Mouse (Mus musculus) forebrain, embryonic 14.5 days (tissue): ENCODE data around the gene Cc2d2a. TPM values are rescaled to one million over a fixed set of nuclear protein-coding genes. Genes with fewer than 3 reads are reported as not detected.
A peak's percentile ranks its signal among the peaks of the same experiment; 100 is the strongest.

Experiments used
- ATAC-seq: fragments of 200-750 bp; cut with Nextera tagmentation; 2 replicates; pipeline ENCODE4 v1.8.0; 2017; ENCODE audit warnings: mild to moderate bottlenecking, moderate library complexity
- DNase-seq: peaks from one replicate; pipeline ENCODE4 v3.0.0-alpha.2; 2015; ENCODE audit warnings: low spot score
- H3K27ac ChIP-seq: fragments of 300-500 bp; sonication (generic); 2 replicates; pipeline ENCODE4 v1.5.1; 2014; ENCODE audit warnings: low read depth, mild to moderate bottlenecking, control low read depth, low read length, moderate library complexity
- H3K27me3 ChIP-seq: fragments of 300-500 bp; sonication (generic); replicated peaks from 2 replicates; pipeline ENCODE4 v1.6.1; 2014; ENCODE audit warnings: low read length, control low read depth, mixed read lengths; ENCODE audit not compliant: control insufficient read depth, insufficient read depth
- H3K36me3 ChIP-seq: fragments of 300-500 bp; sonication (generic); 2 replicates; pipeline ENCODE4 v1.6.1; 2014; ENCODE audit warnings: low read length, control low read depth; ENCODE audit not compliant: control insufficient read depth, insufficient read depth
- H3K4me1 ChIP-seq: fragments of 300-500 bp; sonication (generic); 2 replicates; pipeline ENCODE4 v1.6.1; 2014; ENCODE audit warnings: antibody characterized with exemption, low read length, control low read depth; ENCODE audit not compliant: control insufficient read depth, insufficient read depth
- H3K4me2 ChIP-seq: fragments of 300-500 bp; sonication (generic); 2 replicates; pipeline ENCODE4 v1.6.1; 2014; ENCODE audit warnings: mild to moderate bottlenecking, control low read depth, low read length
- H3K4me3 ChIP-seq: fragments of 300-500 bp; sonication (generic); 2 replicates; pipeline ENCODE4 v1.5.1; 2014; ENCODE audit warnings: low read depth, low read length, control low read depth
- H3K9ac ChIP-seq: fragments of 300-500 bp; sonication (generic); 2 replicates; pipeline ENCODE4 v1.6.1; 2014; ENCODE audit warnings: mild to moderate bottlenecking, low read length, control low read depth, moderate library complexity
- H3K9me3 ChIP-seq: fragments of 300-500 bp; sonication (generic); replicated peaks from 2 replicates; pipeline ENCODE4 v1.6.1; 2016; ENCODE audit warnings: low read length, control low read depth, mixed read lengths; ENCODE audit not compliant: control insufficient read depth
- WGBS: fragments of 180-500 bp; shearing (Covaris S2); extraction: QIAGEN DNeasy Blood & Tissue Kit; methylation state at CpG from one replicate; pipeline ENCODE4 v1.1.7; 2014; 5-methylcytosine and 5-hydroxymethylcytosine counted together
- polyA plus RNA-seq: library from polyadenylated mRNA; unstranded; fragments of >200 nt; fragmentation: Nextera tagmentation; extraction: Ambion mirVana; gene quantifications from 2 replicates; pipeline ENCODE4 v1.2.1, GENCODE M21; 2014

The Cc2d2a gene
- polyA plus RNA-seq, 1 experiment from 2014 or later = 5.8 TPM

GRCm38 (mm10) chr5:43663531-43663930, 1.4 kb downstream of the Cc2d2a start:
- DNase-seq (no peak), ATAC-seq (no peak)
- Histone ChIP-seq H3K36me3 (no peaks in the 10 kb centered on the region), H3K4me1 (peaks cover 20% of the 10 kb centered on the region), H3K4me3 (no peak overlapping the region), H3K27me3 (no peaks in the 10 kb centered on the region), H3K9ac (no peak overlapping the region), H3K4me2 (no peak overlapping the region), H3K9me3 (no peaks in the 10 kb centered on the region), H3K27ac (no peak overlapping the region)
- 45% methylated on average over 6 of the region's 6 CpGs for whole genome bisulfite sequencing

- peak overlapping the region; percentile 39 for H3K4me2 ChIP-seq
- H3K27ac ChIP-seq = no peak overlapping the region
- H3K9me3 ChIP-seq = no peaks in the 10 kb centered on the region
- H3K4me1 ChIP-seq = peaks cover 20% of the 10 kb centered on the region
- peak; percentile 69 for ATAC-seq
- H3K36me3 ChIP-seq = no peaks in the 10 kb centered on the region
- peak overlapping the region; percentile 5; the same call in 1 of the 2 replicates for H3K4me3 ChIP-seq
- no peaks in the 10 kb centered on the region for H3K27me3 ChIP-seq
- DNase-seq = peak; percentile 85
- peak overlapping the region; percentile 38; the same call in 1 of the 2 replicates for H3K9ac ChIP-seq
- WGBS = 8% methylated on average over 5 of the region's 5 CpGs
These were observed 3.0 kb downstream of the Cc2d2a start for GRCm38 (mm10) chr5:43665144-43665543.

GRCm38 (mm10) chr5:43669118-43669645, 7.0 kb downstream of the Cc2d2a start:
- Histone ChIP-seq H3K4me2 (no peak overlapping the region), H3K9ac (no peak overlapping the region), H3K27ac (no peak overlapping the region), H3K4me3 (no peak overlapping the region), H3K9me3 (no peaks in the 10 kb centered on the region), H3K4me1 (peaks cover 9% of the 10 kb centered on the region; the same call in 1 of the 2 replicates), H3K36me3 (no peaks in the 10 kb centered on the region), H3K27me3 (no peaks in the 10 kb centered on the region)
- whole genome bisulfite sequencing = 84% methylated on average over 8 of the region's 8 CpGs
- DNase-seq (no peak), ATAC-seq (no peak)

- ATAC-seq = peak; percentile 96
- Histone ChIP-seq H3K4me1 (no peaks in the 10 kb centered on the region), H3K4me3 (peak overlapping the region; percentile 49), H3K27me3 (no peaks in the 10 kb centered on the region), H3K9me3 (no peaks in the 10 kb centered on the region), H3K36me3 (no peaks in the 10 kb centered on the region), H3K9ac (peak overlapping the region; percentile 79), H3K4me2 (peak overlapping the region; percentile 56), H3K27ac (peak overlapping the region; percentile 87)
- DNase-seq = peak; percentile 96
- 0% methylated on average over 12 of the region's 12 CpGs for WGBS
These were observed 10.2 kb downstream of the Cc2d2a start for GRCm38 (mm10) chr5:43672177-43672911.

- Histone ChIP-seq H3K9ac (peak overlapping the region; percentile 79), H3K36me3 (no peaks in the 10 kb centered on the region), H3K4me2 (peak overlapping the region; percentile 56), H3K4me1 (no peaks in the 10 kb centered on the region), H3K27ac (peak overlapping the region; percentile 87; the same call in 1 of the 2 replicates), H3K27me3 (no peaks in the 10 kb centered on the region), H3K9me3 (no peaks in the 10 kb centered on the region), H3K4me3 (peak overlapping the region; percentile 49)
- WGBS = 81% methylated on average over 2 of the region's 2 CpGs
- no peak for DNase-seq
- no peak for ATAC-seq
These were observed 10.9 kb downstream of the Cc2d2a start for GRCm38 (mm10) chr5:43673083-43673482.

- DNase-seq (no peak), ATAC-seq (no peak)
- H3K9ac ChIP-seq = no peak overlapping the region
- no peaks in the 10 kb centered on the region for H3K27me3 ChIP-seq
- peaks cover 81% of the 10 kb centered on the region for H3K36me3 ChIP-seq
- H3K4me3 ChIP-seq = no peak overlapping the region
- H3K27ac ChIP-seq = no peak overlapping the region
- H3K4me1 ChIP-seq = no peaks in the 10 kb centered on the region
- H3K9me3 ChIP-seq = no peaks in the 10 kb centered on the region
- 94% methylated on average over 5 of the region's 5 CpGs for WGBS
- no peak overlapping the region for H3K4me2 ChIP-seq
These were observed 23.3 kb downstream of the Cc2d2a start for GRCm38 (mm10) chr5:43685466-43685865.

GRCm38 (mm10) chr5:43692489-43692888, 30.3 kb downstream of the Cc2d2a start:
- Histone ChIP-seq H3K36me3 (peaks cover 47% of the 10 kb centered on the region), H3K9me3 (no peaks in the 10 kb centered on the region), H3K4me2 (no peak overlapping the region), H3K27me3 (no peaks in the 10 kb centered on the region), H3K9ac (no peak overlapping the region), H3K4me1 (no peaks in the 10 kb centered on the region), H3K27ac (no peak overlapping the region), H3K4me3 (no peak overlapping the region)
- WGBS = 75% methylated on average over 4 of the region's 4 CpGs
- ATAC-seq (no peak), DNase-seq (no peak)

GRCm38 (mm10) chr5:43697133-43697532, 35.0 kb downstream of the Cc2d2a start:
- DNase-seq (no peak), ATAC-seq (no peak)
- H3K36me3 ChIP-seq = peaks cover 22% of the 10 kb centered on the region

GRCm38 (mm10) chr5:43699240-43699639, 37.1 kb downstream of the Cc2d2a start:
- Histone ChIP-seq H3K27me3 (no peaks in the 10 kb centered on the region), H3K4me3 (no peak overlapping the region), H3K27ac (no peak overlapping the region), H3K9me3 (no peaks in the 10 kb centered on the region), H3K9ac (no peak overlapping the region), H3K36me3 (peaks cover 30% of the 10 kb centered on the region), H3K4me2 (no peak overlapping the region), H3K4me1 (no peaks in the 10 kb centered on the region)
- DNase-seq = no peak
- no peak for ATAC-seq

More at GRCm38 (mm10) chr5:43697133-43697532, 35.0 kb downstream of the Cc2d2a start:
- Histone ChIP-seq H3K4me1 (no peaks in the 10 kb centered on the region), H3K9ac (no peak overlapping the region), H3K4me3 (no peak overlapping the region), H3K4me2 (no peak overlapping the region), H3K9me3 (no peaks in the 10 kb centered on the region), H3K27ac (no peak overlapping the region), H3K27me3 (no peaks in the 10 kb centered on the region)
- WGBS = 85% methylated on average over 3 of the region's 3 CpGs
